Mouse (Mus musculus): Measurements from ENCODE around the gene Kcnk10.

Kcnk10 gene

GRCm38 (mm10) chr12:98406076-98406475 lies 172.0 kb downstream of the Kcnk10 start:
- no peak for DNase-seq

- no peak for DNase-seq
These were observed 181.5 kb downstream of the Kcnk10 start for GRCm38 (mm10) chr12:98396586-98396985.

- no peak for DNase-seq
These were observed 184.0 kb downstream of the Kcnk10 start for GRCm38 (mm10) chr12:98394115-98394514.

GRCm38 (mm10) chr12:98391347-98391746 lies 186.8 kb downstream of the Kcnk10 start:
- no peak for DNase-seq

- no peak for DNase-seq
These were observed 188.5 kb downstream of the Kcnk10 start for GRCm38 (mm10) chr12:98389618-98390017.
